Mouse (Mus musculus) 416B (cell line): ENCODE measurements at regions not wholly inside any gene's neighbourhood (a gene's known extent, or its start where the extent isn't known, plus 50 kb on each side); places are given as distances from the start of the nearest gene placed in this dataset.

Experiments used
- DNase-seq: peaks from one replicate; pipeline ENCODE4 v3.0.0; 2011; ENCODE audit warnings: low read depth

DNA sequence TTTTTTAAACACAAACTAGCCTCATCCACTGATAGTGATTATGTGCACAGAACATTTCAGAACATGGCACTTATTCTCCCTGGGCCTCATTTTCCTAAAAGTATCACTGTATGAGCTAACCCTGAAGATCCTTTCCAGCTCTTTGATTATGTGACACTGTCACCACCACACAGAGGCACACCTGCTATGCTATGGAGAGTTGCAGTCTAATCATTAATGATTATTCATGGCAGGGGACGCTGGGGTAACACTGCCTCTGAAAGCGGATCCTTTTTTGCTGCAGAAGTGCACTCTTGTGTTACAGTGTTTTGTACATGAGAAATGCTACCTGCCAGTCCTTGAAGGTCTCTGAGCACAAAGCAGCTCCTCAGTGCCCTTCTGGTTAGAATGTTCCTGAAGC lies 615.3 kb upstream of the Fbxo33 start:
- no peak for DNase-seq

GRCm38 (mm10) chr12:59822918-59823317 lies 603.4 kb upstream of the Fbxo33 start:
- DNase-seq, result no peak

DNA sequence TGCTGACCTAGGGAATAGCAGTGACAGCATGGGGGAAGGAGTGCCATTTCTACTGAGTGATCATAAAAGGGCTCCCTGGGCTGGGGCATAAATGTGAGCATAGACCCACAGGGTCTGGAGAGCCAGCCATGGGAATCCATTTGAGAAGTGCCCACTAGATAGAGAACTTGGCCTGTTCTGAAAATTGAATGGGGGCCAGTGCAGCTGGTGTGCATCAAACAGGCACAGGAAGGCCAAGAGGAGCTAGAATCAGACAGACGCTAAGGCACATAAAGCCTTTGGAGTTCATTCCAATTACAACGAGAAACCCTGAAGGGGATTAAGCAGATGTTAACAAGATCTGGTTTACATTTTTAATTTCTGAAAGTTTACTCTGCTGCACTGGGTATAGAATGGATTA lies 602.9 kb upstream of the Fbxo33 start:
- DNase-seq, result no peak

DNA sequence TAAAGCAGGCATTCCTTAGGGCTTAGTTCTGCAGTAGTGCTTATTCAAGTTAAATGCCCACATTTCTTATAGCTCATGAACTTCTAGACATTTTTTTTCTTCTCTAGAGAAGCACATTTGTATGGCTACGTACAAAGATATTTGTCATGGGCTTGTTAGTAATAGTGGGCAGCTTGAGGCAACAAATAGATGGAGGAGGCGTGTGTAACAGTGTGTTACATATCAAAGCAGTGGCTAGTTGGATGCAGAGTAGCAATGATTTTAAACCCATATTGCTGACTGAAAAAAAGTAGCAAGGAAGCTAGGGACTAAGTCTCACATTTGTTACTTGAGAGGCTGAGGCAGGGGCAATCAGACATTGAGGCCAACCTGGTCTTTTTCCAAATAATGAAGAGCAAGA lies 602.2 kb upstream of the Fbxo33 start:
- DNase-seq, result no peak

GRCm38 (mm10) chr12:59815965-59816364 lies 596.4 kb upstream of the Fbxo33 start:
- no peak for DNase-seq

DNA sequence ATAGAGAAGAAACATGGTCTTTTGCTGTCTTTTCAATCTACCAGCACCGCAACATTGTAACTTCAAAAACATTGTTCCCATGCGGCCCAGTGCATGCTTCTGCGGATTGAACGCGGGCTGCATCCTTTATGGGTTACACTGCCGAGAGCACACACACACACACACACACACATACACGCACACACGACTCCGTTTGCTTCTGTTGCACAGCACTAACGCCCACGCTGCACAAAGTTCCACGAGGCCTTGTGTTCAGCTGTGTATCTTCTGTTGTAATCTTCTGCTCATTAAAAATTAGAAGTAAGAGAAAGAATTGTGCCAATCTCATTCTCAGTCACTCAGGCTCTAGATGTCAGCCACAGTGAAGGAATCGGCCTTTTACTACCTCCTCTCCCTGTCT lies 594.8 kb upstream of the Fbxo33 start:
- DNase-seq, result no peak

- no peak for DNase-seq
Observed at GRCm38 (mm10) chr12:59809224-59809623, 589.7 kb upstream of the Fbxo33 start.

GRCm38 (mm10) chr12:59798051-59798450 lies 578.5 kb upstream of the Fbxo33 start:
- DNase-seq, result peak; percentile 7

DNA sequence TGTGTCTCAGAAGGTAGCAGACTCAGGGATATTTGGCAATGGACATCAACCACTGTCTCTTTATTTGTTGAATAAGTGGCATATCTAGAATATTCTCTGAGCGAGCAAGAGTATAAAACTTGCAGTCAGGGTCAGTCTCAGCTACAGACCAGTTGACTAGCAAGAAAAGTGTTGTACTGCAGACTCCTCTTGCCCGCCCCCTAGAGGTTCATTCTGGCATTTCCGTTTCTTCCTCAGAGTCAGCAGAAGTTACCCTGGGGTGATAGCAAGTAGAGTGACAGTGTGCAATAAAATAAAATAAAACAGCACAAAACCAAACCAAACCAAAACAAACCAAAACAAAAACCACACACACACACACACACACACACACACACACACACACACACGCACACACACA lies 571.9 kb upstream of the Fbxo33 start:
- DNase-seq, result peak; percentile 38

DNA sequence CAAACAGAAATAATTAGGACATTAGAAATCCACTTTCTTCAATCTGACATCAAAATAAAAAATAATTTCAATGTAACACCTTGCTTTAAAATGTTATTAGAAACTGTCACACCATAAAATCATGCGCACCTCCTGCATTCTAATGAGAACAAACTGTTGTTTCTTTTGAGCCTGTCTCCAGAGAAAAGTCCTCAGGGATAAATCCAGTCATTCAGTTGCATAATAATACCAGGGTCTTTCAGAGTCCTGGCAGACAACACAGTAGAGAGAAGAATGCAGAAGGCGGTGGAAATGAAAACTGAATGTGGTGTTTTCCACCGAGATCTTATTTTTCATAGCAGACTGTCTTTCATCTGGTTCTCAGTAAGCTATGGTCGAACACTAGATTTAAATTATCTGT lies 567.3 kb upstream of the Fbxo33 start:
- no peak for DNase-seq

DNA sequence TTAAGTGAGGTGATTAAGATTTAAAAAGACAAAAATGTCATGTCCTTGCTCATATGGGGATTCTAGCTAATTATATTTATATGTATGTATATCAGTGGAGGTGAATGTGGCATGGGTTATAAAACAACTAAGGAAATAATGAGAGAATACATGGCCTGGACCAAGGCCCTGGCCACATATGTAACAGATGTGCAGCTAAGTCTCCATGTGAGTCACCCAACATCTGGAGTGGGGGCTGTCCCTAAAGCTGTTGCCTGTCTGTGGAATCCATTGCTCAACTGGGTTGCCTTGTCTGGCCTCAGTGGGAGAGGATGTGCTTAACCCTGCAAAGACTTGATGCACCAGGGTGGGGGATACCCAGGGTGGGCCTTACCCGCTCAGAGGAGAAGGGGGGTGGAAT lies 551.5 kb upstream of the Fbxo33 start:
- DNase-seq, result no peak

DNA sequence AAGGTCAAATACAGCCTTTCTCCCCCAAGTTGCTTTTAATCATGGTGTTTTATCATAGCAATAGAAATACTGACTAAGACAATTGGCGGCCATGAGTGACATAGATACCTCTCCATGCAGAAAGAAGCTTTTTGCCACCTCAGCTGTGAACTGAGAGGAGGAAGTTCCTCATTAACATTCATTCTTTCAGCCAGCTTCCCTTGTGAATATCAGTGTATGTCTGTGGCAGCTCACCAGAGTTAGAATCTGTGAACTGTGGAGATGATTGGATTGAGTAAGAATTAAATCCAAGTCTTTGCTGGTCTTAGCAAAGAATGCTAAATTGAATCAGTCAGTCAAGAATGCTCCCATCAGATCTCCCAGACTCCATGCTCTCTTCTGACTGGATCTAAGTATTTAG lies 542.7 kb upstream of the Fbxo33 start:
- no peak for DNase-seq

GRCm38 (mm10) chr12:59744768-59745167 lies 525.2 kb upstream of the Fbxo33 start:
- no peak for DNase-seq

GRCm38 (mm10) chr12:59743211-59743610 lies 523.7 kb upstream of the Fbxo33 start:
- no peak for DNase-seq

- DNase-seq, result no peak
Observed at GRCm38 (mm10) chr12:59724951-59725350, 505.4 kb upstream of the Fbxo33 start.

GRCm38 (mm10) chr12:59722471-59723182 lies 503.1 kb upstream of the Fbxo33 start:
- no peak for DNase-seq

- no peak for DNase-seq
Observed at GRCm38 (mm10) chr12:59713216-59713615, 493.7 kb upstream of the Fbxo33 start.

DNA sequence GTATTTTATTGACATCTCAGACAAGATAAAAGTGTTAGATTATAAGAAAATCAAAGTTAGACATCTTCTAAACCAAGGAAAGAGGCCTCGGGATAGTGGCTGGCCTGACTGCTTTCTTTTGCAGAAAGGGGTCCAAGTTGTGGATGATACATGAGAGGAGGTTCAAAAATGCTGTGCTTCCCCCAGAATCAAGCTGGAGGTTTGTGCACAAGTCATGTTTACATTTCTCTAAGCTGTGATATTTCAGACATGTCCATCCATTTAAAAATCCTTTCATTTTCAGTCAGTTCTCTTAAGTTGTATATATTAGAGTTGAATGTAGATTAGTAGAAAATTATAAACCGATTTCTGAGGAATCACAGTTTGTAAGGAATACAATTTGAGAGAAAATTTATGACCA lies 463.7 kb upstream of the Fbxo33 start:
- no peak for DNase-seq

GRCm38 (mm10) chr12:59663161-59663560 lies 443.6 kb upstream of the Fbxo33 start:
- DNase-seq, result no peak

DNA sequence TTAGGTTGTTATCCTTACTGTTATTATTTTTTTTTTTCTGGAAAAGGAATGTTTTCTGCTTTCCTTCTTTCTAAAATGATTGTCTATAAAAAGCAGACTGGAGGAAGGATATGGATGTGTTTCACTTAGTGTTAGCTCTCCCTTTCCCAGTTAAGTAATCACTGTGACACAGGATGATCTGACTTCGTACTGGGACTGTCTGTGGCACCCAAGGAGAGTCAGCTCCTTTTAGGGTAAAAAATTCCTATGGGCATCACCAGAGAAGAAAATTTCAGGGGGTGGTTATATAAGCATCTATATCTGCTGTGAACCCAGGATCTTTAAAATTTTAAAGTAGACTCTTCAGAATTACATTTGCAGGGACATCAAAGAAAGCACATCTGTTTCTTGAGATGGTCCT lies 411.2 kb upstream of the Fbxo33 start:
- no peak for DNase-seq

DNA sequence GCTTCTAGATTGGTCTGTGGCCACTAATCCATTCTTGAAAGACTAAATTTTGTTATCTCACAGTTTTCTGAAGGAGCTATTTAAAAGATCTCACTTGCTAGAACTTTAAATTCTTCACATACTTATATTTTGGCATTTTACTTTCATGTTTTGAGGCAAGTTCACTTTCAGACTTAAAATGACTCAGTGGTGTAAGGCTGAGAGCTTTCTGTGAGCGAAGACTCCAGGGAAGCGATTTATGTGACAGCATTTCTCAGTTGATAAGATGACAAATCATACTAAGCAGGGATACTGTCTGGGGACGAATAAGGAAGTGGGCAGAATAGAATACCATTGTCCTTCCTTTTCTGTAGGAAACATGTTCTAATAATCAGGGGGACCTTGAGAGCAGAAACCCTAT lies 403.6 kb upstream of the Fbxo33 start:
- no peak for DNase-seq

- no peak for DNase-seq
Observed at GRCm38 (mm10) chr12:59621132-59621531, 401.6 kb upstream of the Fbxo33 start.

GRCm38 (mm10) chr12:59620340-59620739 lies 400.8 kb upstream of the Fbxo33 start:
- DNase-seq, result no peak

DNA sequence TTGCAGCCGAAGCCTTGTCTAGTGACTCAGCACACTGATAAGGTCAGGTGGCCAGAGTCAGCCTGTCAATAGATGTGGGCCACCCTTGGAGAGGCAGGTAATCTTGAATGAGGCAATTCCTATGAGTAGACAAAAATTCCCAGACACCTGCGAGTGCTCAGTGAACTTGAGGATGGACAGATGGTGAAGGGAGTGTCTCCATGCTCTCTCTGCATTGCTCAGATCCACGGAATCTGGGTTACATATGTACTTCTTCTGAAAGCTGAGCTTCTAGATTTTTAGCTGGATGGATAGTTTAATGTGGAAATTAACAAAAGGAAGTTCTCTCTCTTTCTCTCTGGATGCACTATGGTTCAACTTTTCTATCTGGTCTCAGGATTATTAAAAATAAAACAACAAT lies 396.6 kb upstream of the Fbxo33 start:
- DNase-seq, result no peak

GRCm38 (mm10) chr12:59599785-59600184 lies 380.3 kb upstream of the Fbxo33 start:
- DNase-seq, result no peak
